Mouse (Mus musculus) E14TG2a.4 (cell line): ENCODE data around the gene Cxcl12.

Experiments used
- H3K27me3 ChIP-seq: 2 replicates; pipeline ENCODE4 v1.6.1; 2014; ENCODE audit warnings: low read length, control low read depth; ENCODE audit not compliant: insufficient read depth
- H3K36me3 ChIP-seq: 2 replicates; pipeline ENCODE4 v1.6.1; 2014; ENCODE audit warnings: low read length, control low read depth; ENCODE audit not compliant: insufficient read depth
- H3K4me1 ChIP-seq: replicated peaks from 2 replicates; pipeline ENCODE4 v1.6.1; 2014; ENCODE audit warnings: low read depth, low read length, control low read depth
- H3K4me3 ChIP-seq: replicated peaks from 2 replicates; pipeline ENCODE4 v1.5.1; 2014; ENCODE audit warnings: mild to moderate bottlenecking, low read length
- H3K9me3 ChIP-seq: 2 replicates; pipeline ENCODE4 v1.6.1; 2014; ENCODE audit warnings: low read length, control low read depth
- CTCF ChIP-seq: conservative IDR thresholded peaks from 2 replicates; pipeline ENCODE4 v1.5.1; 2014; ENCODE audit warnings: low read length
- NANOG ChIP-seq: IDR thresholded peaks from 2 replicates; pipeline ENCODE4 v1.6.1; 2014; ENCODE audit warnings: borderline replicate concordance, low read length, mixed read lengths
- POU5F1 ChIP-seq: IDR thresholded peaks from 2 replicates; pipeline ENCODE4 v1.6.1; 2014; ENCODE audit warnings: low read length, borderline replicate concordance

The Cxcl12 gene

DNA sequence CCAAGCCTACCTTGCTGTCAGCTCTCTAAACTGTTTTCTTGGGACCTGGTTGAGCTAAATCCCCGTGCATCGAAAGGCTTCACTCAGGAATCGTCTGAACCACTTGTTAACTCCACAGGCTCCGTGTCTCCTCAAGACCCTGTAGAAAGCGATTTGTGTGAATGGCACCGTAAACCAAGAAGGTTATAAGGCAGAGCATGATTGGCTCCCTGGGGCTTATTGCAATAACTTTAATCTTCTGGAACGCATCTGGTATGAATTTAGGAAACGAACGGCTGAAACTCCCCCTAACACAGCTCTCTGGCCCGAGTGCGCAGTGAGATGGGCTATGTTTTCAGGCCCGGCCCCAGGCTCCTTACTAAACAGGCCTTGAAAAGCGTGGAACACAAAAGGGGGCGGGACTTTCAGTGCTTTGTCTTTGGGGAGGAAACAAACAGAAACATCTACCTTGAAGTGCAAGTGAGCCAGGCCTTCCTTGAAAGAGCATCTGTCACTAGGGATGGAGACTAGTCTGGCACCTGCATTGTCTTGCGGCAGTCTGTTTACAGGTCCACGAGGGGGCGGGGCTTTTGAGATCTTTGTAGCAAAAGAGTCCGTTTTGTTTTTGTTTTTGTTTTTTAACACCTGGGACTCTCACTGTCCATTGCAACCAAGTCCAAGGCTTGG, 16.7 kb upstream of the Cxcl12 start:
- H3K9me3 ChIP-seq: peaks cover 15% of the 10 kb centered on the region; the same call in 1 of the 2 replicates
- peaks cover 3% of the 10 kb centered on the region; the same call in 1 of the 2 replicates for H3K4me1 ChIP-seq

DNA sequence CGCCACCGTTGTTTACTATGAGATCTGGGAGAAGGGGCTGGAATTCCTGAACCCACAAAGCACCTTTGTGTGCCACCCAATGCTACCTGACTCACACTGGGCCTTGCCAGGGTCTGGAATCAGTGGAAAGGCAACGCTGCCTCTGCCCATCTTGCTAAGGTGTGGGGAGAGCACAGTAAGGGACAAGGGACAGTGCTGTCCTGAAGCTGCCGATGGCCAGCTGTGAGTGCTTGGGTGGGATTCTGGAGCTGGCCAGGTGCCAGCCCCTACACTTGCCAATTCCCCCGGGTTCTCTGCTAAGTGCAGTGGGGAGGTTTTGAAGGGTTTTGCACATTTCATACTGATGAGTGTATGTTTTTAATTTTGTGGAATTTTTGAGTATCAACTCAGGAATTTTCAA, 15.3 kb upstream of the Cxcl12 start:
- H3K4me3 ChIP-seq: no peak overlapping the region
- TF ChIP-seq POU5F1: no peak
- no peak for TF ChIP-seq NANOG
- TF ChIP-seq CTCF: no peak
- no peaks in the 10 kb centered on the region for H3K27me3 ChIP-seq
- H3K4me1 ChIP-seq: peaks cover 3% of the 10 kb centered on the region; the same call in 1 of the 2 replicates
- H3K36me3 ChIP-seq: no peaks in the 10 kb centered on the region
- peaks cover 15% of the 10 kb centered on the region; the same call in 1 of the 2 replicates for H3K9me3 ChIP-seq

More for the DNA sequence above, 16.7 kb upstream of the Cxcl12 start:
- Histone ChIP-seq H3K36me3 (no peaks in the 10 kb centered on the region), H3K4me3 (no peak overlapping the region), H3K27me3 (no peaks in the 10 kb centered on the region)
- no peak for TF ChIP-seq CTCF
- TF ChIP-seq NANOG: no peak
- no peak for TF ChIP-seq POU5F1

DNA sequence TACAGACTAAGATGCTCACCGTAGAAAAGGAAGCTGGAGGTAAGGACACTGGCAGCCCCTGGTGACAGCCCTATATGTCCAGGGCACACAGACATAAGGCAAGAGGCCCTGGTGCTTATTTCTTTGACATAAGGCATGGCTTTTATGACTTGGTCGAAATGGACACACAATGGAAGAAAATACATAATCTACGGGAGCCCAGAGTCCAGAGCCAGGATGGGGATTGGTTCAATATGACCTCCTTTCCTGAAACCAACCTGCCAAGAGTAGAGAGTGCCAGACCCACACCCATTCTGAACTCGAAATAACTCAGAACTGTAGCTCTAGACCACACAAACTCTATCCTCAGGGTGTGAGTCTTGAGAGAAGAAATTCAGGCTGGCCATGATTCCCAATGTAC, 11.5 kb upstream of the Cxcl12 start:
- no peaks in the 10 kb centered on the region for H3K36me3 ChIP-seq
- no peaks in the 10 kb centered on the region for H3K27me3 ChIP-seq
- no peak overlapping the region for H3K4me3 ChIP-seq
- H3K4me1 ChIP-seq: 0 out of 2 replicates have a peak, but pooled peaks cover 3% of the 10 kb centered on the region
- no peaks in the 10 kb centered on the region for H3K9me3 ChIP-seq
- TF ChIP-seq NANOG (no peak), POU5F1 (no peak), CTCF (no peak)

DNA sequence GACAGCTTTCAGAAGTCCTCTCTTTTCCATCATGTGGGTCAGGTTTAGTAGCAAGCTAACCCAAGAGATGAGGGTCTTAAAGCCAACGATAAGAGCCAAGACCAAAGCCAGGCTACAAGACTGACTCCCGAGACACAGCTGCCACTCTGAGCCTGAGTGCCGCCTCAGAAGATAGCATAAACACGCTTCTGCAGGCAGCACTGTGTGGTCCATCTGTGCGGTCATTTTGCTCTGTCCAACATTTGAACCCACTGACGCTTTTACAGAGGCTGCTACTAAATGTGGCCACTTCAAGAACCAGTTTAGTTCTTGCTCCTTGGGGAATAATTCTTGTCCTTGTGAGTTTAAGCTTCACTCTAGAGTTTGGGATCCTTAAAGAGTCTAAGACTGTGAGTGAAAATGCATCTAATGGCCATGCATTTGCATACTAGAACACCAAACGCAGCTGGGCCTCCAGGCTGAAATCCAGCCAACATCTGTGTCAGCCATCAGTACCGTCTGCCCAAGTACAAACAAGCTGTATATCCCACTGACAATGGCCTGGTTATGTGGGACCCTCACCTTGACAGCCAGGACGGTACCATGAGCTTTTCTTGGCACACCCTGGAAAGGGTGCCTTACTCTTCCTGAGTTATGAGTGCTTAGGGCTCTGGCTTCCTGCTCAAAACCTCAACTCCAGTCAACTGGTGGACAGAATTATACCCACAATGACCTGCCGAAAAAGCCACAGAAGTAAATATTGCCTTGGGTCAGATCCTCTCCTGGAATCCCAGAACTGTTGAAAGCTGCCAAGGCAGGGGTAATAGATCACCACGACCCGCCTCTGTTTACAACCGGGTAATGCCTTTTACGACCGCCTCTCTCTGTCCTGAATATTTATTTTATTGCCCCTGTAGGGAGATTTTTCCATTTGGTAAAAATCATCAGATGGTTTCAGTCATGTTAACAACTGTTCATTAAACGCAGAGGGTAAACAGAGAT, 8.3 kb upstream of the Cxcl12 start:
- Histone ChIP-seq H3K4me3 (no peak overlapping the region), H3K4me1 (no peaks in the 10 kb centered on the region), H3K36me3 (no peaks in the 10 kb centered on the region), H3K27me3 (0 out of 2 replicates have a peak, but pooled peaks cover 3% of the 10 kb centered on the region), H3K9me3 (no peaks in the 10 kb centered on the region)
- TF ChIP-seq CTCF (no peak), POU5F1 (no peak), NANOG (no peak)

DNA sequence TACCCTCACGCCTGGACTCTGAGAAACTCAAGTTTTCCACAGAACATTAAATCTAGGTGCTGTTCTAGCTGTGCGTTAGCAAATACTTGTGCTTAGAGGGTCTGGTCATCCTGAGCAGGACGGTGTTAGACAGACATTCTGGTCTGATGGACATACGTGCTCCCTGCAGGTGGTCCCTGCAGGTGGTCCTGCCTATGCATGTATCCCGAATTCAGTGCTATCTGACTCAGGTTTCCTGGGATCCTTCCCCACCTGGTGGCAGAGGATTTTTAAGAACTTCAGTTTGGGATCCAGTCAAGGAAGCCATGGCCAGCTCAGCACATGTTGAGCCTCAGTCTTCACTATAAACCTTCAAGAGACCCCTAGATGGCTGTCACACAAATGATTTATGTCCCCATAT, 4.8 kb upstream of the Cxcl12 start:
- TF ChIP-seq NANOG (no peak), CTCF (no peak)
- no peaks in the 10 kb centered on the region for H3K9me3 ChIP-seq
- peaks cover 21% of the 10 kb centered on the region for H3K27me3 ChIP-seq
- H3K4me3 ChIP-seq: no peak overlapping the region
- peaks cover 17% of the 10 kb centered on the region for H3K4me1 ChIP-seq
- no peaks in the 10 kb centered on the region for H3K36me3 ChIP-seq

DNA sequence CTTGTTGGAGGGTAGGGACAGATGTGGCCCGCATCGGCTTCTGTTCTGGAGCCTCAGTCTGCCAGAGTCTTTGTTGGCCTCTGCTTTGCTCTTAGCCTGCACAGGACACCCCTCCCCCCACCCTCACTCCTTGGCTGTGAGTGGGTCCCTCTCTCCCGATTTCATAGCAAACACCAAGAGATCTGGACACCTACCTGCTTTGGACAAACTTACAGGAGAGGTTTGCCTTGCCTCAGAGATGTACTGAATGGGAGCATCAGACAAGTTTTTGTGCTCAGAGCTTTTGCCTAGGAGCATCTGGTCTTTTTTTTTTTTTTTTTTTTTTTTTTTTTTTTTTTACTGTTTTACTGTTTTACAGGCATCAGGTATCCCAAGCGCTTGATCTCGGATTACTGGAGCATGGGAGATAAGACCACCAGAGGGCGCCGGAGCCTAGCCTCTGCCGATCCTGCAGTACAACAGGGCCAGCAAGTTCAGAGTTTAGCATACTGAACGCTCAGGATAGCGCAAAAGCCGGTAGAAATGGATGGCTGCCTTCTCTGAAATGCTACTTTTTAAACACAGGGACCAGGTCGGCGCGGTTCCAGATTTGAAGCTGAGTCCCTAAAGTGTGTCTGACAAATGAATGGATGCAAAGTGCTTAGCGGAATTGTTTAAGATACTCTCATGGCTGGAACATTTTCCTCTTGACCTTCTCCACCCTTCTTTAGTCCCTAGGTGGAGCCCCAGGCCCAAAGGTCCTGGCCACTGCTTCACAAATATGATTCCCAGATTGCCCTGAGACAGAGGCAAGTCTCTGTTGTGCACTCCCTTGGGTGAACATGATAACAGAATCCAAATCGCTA, 1.5 kb upstream of the Cxcl12 start:
- Histone ChIP-seq H3K9me3 (peaks cover 6% of the 10 kb centered on the region), H3K36me3 (no peaks in the 10 kb centered on the region), H3K4me3 (no peak overlapping the region), H3K4me1 (peaks cover 36% of the 10 kb centered on the region), H3K27me3 (peaks cover 54% of the 10 kb centered on the region)
- TF ChIP-seq CTCF: peak; percentile 54
- TF ChIP-seq POU5F1: no peak

DNA sequence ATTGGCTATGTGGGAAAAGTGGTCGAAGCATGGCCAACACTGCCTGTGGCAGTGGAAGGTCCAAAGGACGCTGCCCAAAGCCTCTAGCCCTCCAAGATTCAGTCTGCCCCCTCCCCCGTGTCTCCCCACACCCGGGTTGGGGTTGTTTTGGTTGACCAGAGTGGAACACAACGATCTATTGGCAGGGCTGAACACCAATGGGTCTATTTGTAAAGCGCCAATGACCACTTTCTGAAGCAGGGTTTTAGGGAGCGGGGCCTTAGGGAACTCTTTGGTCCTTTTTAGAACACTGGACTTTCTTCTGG, 957 bp upstream of the Cxcl12 start:
- no peak for TF ChIP-seq POU5F1
- TF ChIP-seq CTCF: no peak
- no peak for TF ChIP-seq NANOG
- Histone ChIP-seq H3K4me1 (peaks cover 36% of the 10 kb centered on the region), H3K4me3 (no peak overlapping the region), H3K36me3 (no peaks in the 10 kb centered on the region), H3K27me3 (peaks cover 59% of the 10 kb centered on the region), H3K9me3 (peaks cover 12% of the 10 kb centered on the region)
